Comparison of ENCODE assay signal across 29 mouse cellular contexts in the genomic region with DNA sequence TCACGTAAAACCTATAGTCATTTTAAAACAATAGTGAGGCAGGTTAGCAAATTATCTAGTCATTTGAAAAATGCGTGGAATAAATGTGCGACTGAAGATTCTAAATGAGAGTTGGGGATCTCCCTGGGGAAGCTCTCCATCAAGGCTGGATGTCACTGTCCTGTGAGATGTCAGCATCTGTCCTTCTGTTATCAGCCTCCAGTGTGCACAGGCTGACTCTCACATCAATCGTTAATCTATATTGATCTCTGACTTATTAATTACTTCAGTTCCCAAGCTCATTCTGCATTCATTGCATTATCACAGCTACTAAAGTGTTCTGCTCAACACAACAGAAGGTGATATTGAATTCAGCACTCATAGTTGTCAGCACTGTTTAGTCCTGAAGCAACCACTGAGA.
"Had no signal": no experiment of that assay in that cellular context is flagged by ENCODE, and none has a peak within 500 bp of the region (broad histone marks: within the 10 kb centered on the region; RNA-seq: fewer than 3 reads in every experiment).

No protein-coding gene starts in this region.

- H3K4me2 ChIP-seq: embryonic facial prominence, embryonic 12.5 days; embryonic facial prominence, embryonic 13.5 days; embryonic facial prominence, embryonic 15.5 days; forebrain, embryonic 12.5 days; forebrain, embryonic 13.5 days; forebrain, embryonic 15.5 days had no signal

- DNase-seq: cerebellum, adult 2 months; cerebellum, adult 8-10 months; cerebellum, adult 9-10 months; cerebellum, adult 9-11 months; cerebellum, postnatal 10 days; cerebellum, postnatal 14 days; cerebellum, postnatal 25 days; cerebellum, postnatal 36 days; embryo, embryonic 11 days; forebrain, postnatal 0 days; gastrocnemius, adult 2 months; gastrocnemius, postnatal 10 days; gastrocnemius, postnatal 14 days; gastrocnemius, postnatal 25 days; gastrocnemius, postnatal 36 days; heart, adult 11 months; heart, adult 18-20 months; heart, adult 2 months had no signal

- H3K36me3 ChIP-seq: embryonic facial prominence, embryonic 10.5 days; embryonic facial prominence, embryonic 12.5 days; embryonic facial prominence, embryonic 13.5 days; embryonic facial prominence, embryonic 15.5 days; forebrain, embryonic 10.5 days; forebrain, embryonic 12.5 days; forebrain, embryonic 15.5 days had no signal

- H3K4me3 ChIP-seq: embryonic facial prominence, embryonic 10.5 days; embryonic facial prominence, embryonic 12.5 days; embryonic facial prominence, embryonic 13.5 days; embryonic facial prominence, embryonic 15.5 days; erythroblast, embryonic 14.5 days; forebrain, embryonic 10.5 days; forebrain, embryonic 12.5 days; forebrain, embryonic 13.5 days; forebrain, embryonic 15.5 days; gastrocnemius, adult 2 months; heart, adult 2 months had no signal

- ATAC-seq: forebrain, embryonic 13.5 days; forebrain, embryonic 14.5 days; forebrain, embryonic 15.5 days; forebrain, embryonic 16.5 days; forebrain, postnatal 0 days had no signal

- H3K9me3 ChIP-seq: embryonic facial prominence, embryonic 10.5 days; embryonic facial prominence, embryonic 12.5 days; embryonic facial prominence, embryonic 13.5 days; embryonic facial prominence, embryonic 15.5 days; forebrain, embryonic 10.5 days; forebrain, embryonic 12.5 days; forebrain, embryonic 13.5 days; forebrain, embryonic 15.5 days had no signal

- H3K27me3 ChIP-seq: embryonic facial prominence, embryonic 12.5 days; embryonic facial prominence, embryonic 13.5 days; embryonic facial prominence, embryonic 15.5 days; forebrain, embryonic 12.5 days; forebrain, embryonic 13.5 days; forebrain, embryonic 15.5 days had no signal

- H3K9ac ChIP-seq: embryonic facial prominence, embryonic 12.5 days; embryonic facial prominence, embryonic 13.5 days; embryonic facial prominence, embryonic 15.5 days; forebrain, embryonic 12.5 days; forebrain, embryonic 13.5 days; forebrain, embryonic 15.5 days; forebrain, postnatal 0 days had no signal

- H3K27ac ChIP-seq: embryonic facial prominence, embryonic 10.5 days; embryonic facial prominence, embryonic 12.5 days; embryonic facial prominence, embryonic 13.5 days; embryonic facial prominence, embryonic 15.5 days; forebrain, embryonic 10.5 days; forebrain, embryonic 12.5 days; forebrain, embryonic 13.5 days; forebrain, embryonic 15.5 days; gastrocnemius, adult 2 months; heart, adult 2 months had no signal

- H3K4me1 ChIP-seq: embryonic facial prominence, embryonic 10.5 days; embryonic facial prominence, embryonic 12.5 days; embryonic facial prominence, embryonic 13.5 days; embryonic facial prominence, embryonic 15.5 days; forebrain, embryonic 10.5 days; forebrain, embryonic 12.5 days; forebrain, embryonic 13.5 days; forebrain, embryonic 15.5 days had no signal
